Mouse (Mus musculus) erythroblast, embryonic 14.5 days (primary cell): ENCODE measurements around the gene Palm2.

Experiments
- GATA1 ChIP-seq: IDR thresholded peaks from 2 replicates; pipeline ENCODE4 v1.6.1; 2012; ENCODE audit warnings: low read length, inconsistent platforms, mixed read lengths
- TAL1 ChIP-seq: IDR thresholded peaks from 3 replicates; pipeline ENCODE4 v1.6.1; 2012; ENCODE audit warnings: low read length, inconsistent platforms, mixed read lengths

GRCm38 (mm10) chr4:57592751-57593150 is 158.7 kb downstream of the Palm2 start:
- TF ChIP-seq GATA1 (no peak), TAL1 (no peak)
